Mouse (Mus musculus): Measurements from ENCODE around the gene Ak9.
"Not testable (repeated sequence)": the region's sequence is repeated elsewhere in the genome, so short reads cannot be mapped to it uniquely, and the experiment has no call there.

Ak9 gene

GRCm38 (mm10) chr10:41315866-41316265 lies 12.1 kb downstream of the Ak9 start:
- DNase-seq (ENCODE audit: extremely low spot score, low spot score): no peak

GRCm38 (mm10) chr10:41332533-41333043 lies 28.8 kb downstream of the Ak9 start:
- DNase-seq (ENCODE audit: extremely low spot score, low spot score): no peak

- DNase-seq (ENCODE audit: extremely low spot score, low spot score): no peak
These were observed 37.6 kb downstream of the Ak9 start for GRCm38 (mm10) chr10:41341346-41341745.

GRCm38 (mm10) chr10:41365086-41365485 lies 61.3 kb downstream of the Ak9 start:
- DNase-seq (ENCODE audit: extremely low spot score, low spot score): no peak

GRCm38 (mm10) chr10:41380466-41380865 lies 76.7 kb downstream of the Ak9 start:
- DNase-seq (ENCODE audit: extremely low spot score, low spot score): no peak

- DNase-seq (ENCODE audit: extremely low spot score, low spot score): no peak
These were observed 81.9 kb downstream of the Ak9 start for GRCm38 (mm10) chr10:41385506-41386221.

- no peak for DNase-seq (ENCODE audit: extremely low spot score, low spot score)
These were observed 89.8 kb downstream of the Ak9 start for GRCm38 (mm10) chr10:41393555-41393954.

- DNase-seq (ENCODE audit: extremely low spot score, low spot score): no peak
These were observed 97.3 kb downstream of the Ak9 start for GRCm38 (mm10) chr10:41401097-41401496.

- no peak for DNase-seq (ENCODE audit: extremely low spot score, low spot score)
These were observed 99.6 kb downstream of the Ak9 start for GRCm38 (mm10) chr10:41403364-41403763.

- no peak for DNase-seq (ENCODE audit: extremely low spot score, low spot score)
These were observed 100.3 kb downstream of the Ak9 start for GRCm38 (mm10) chr10:41403893-41404612.

- not testable (repeated sequence) for DNase-seq (ENCODE audit: extremely low spot score, low spot score)
These were observed 106.4 kb downstream of the Ak9 start for GRCm38 (mm10) chr10:41410176-41410575.

GRCm38 (mm10) chr10:41410821-41411220 lies 107.0 kb downstream of the Ak9 start:
- not testable (repeated sequence) for DNase-seq (ENCODE audit: extremely low spot score, low spot score)

- not testable (repeated sequence) for DNase-seq (ENCODE audit: extremely low spot score, low spot score)
These were observed 109.7 kb downstream of the Ak9 start for GRCm38 (mm10) chr10:41413471-41413870.

- not testable (repeated sequence) for DNase-seq (ENCODE audit: extremely low spot score, low spot score)
These were observed 111.6 kb downstream of the Ak9 start for GRCm38 (mm10) chr10:41415368-41415767.

- no peak for DNase-seq (ENCODE audit: extremely low spot score, low spot score)
These were observed 116.9 kb downstream of the Ak9 start for GRCm38 (mm10) chr10:41420496-41421200.

GRCm38 (mm10) chr10:41423681-41424080 lies 119.9 kb downstream of the Ak9 start:
- no peak for DNase-seq (ENCODE audit: extremely low spot score, low spot score)

GRCm38 (mm10) chr10:41426368-41426767 lies 122.6 kb downstream of the Ak9 start:
- DNase-seq (ENCODE audit: extremely low spot score, low spot score): no peak

GRCm38 (mm10) chr10:41434624-41435023 lies 130.8 kb downstream of the Ak9 start:
- peak; percentile 30 for DNase-seq (ENCODE audit: extremely low spot score, low spot score)

- DNase-seq (ENCODE audit: extremely low spot score, low spot score): no peak
These were observed 131.4 kb downstream of the Ak9 start for GRCm38 (mm10) chr10:41435141-41435540.

GRCm38 (mm10) chr10:41448216-41448615 lies 144.4 kb downstream of the Ak9 start:
- DNase-seq (ENCODE audit: extremely low spot score, low spot score): no peak

- DNase-seq (ENCODE audit: extremely low spot score, low spot score): no peak
These were observed 145.9 kb downstream of the Ak9 start for GRCm38 (mm10) chr10:41449684-41450083.

GRCm38 (mm10) chr10:41450137-41450670 lies 146.4 kb downstream of the Ak9 start, which contains the start of gene Zbtb24:
Zbtb24 (plus strand) TSS chr10:41450383.
- peak; percentile 97 for DNase-seq (ENCODE audit: extremely low spot score, low spot score)

Measured in neural tube, embryonic 10.5 days (tissue).